Comparison of ENCODE assay signal across 14 mouse cellular contexts in genomic region chr11:77483510-77484255, GRCm38 (mm10). TPM values are rescaled to one million over a fixed set of nuclear protein-coding genes. Genes with fewer than 3 reads are reported as not detected.
DNase-seq lines count a peak whose midpoint lies in the region; ATAC-seq and TF ChIP-seq lines count a peak whose summit lies in the region.
"Had no signal": no experiment of that assay in that cellular context is flagged by ENCODE, and none has a peak within 500 bp of the region (broad histone marks: within the 10 kb centered on the region; RNA-seq: fewer than 3 reads in every experiment).

No protein-coding gene starts in this region.

- TF ChIP-seq CTCF in C2C12 (IDR thresholded peaks at IDR 0.05; ENCODE audit: control insufficient read depth, insufficient read depth, insufficient read length) = no peak
- TF ChIP-seq CTCF in cortical plate, adult 2 months (IDR thresholded peaks at IDR 0.05; ENCODE audit: extremely low read depth, insufficient read depth, low read length) = no peak
- no peak for TF ChIP-seq CTCF in thymus, adult 2 months (IDR thresholded peaks at IDR 0.05; ENCODE audit: borderline replicate concordance, control insufficient read depth, extremely low read depth, insufficient read depth, low read length, poor library complexity)

- 0 out of 2 replicates have a peak, but pooled peaks cover 7% of the 10 kb centered on the region for H3K36me3 ChIP-seq in forebrain, embryonic 14.5 days (ENCODE audit: control insufficient read depth, insufficient read depth, low read length)
- no peaks in the 10 kb centered on the region for H3K36me3 ChIP-seq in forebrain, embryonic 15.5 days
- no peaks in the 10 kb centered on the region for H3K36me3 ChIP-seq in C2C12 (ENCODE audit: control insufficient read depth, insufficient read depth)
- no peaks in the 10 kb centered on the region for H3K36me3 ChIP-seq in thymus, adult 2 months (ENCODE audit: control insufficient read depth, insufficient read depth, low read length)

- no peak overlapping the region for H3K27ac ChIP-seq in forebrain, embryonic 14.5 days (ENCODE audit: low read depth, low read length)
- no peak overlapping the region for H3K27ac ChIP-seq in forebrain, embryonic 15.5 days (replicated peaks)
- H3K27ac ChIP-seq in cortical plate, adult 2 months (ENCODE audit: insufficient read depth, low read length) = 0 out of 2 replicates have a peak overlapping the region, but pooled peaks have one; percentile 8
- peak overlapping the region; percentile 79 for H3K27ac ChIP-seq in thymus, adult 2 months (ENCODE audit: control insufficient read depth, insufficient read depth, low read length)
- H3K27ac ChIP-seq: limb, embryonic 10.5 days; stomach, postnatal 0 days had no signal

- no peak for DNase-seq in forebrain, embryonic 14.5 days (ENCODE audit: low spot score)
- DNase-seq in thymus, adult 2 months = peak; percentile 75
- DNase-seq in liver (no peak), adipocyte (ENCODE audit: low spot score) (no peak)
- no peak for DNase-seq in ovary, adult 18-20 months (ENCODE audit: low spot score)
- DNase-seq: heart, postnatal 4 days; kidney, adult 8-10 months; liver, postnatal 0 days; right cerebral cortex, postnatal 25 days had no signal

- peaks cover 98% of the 10 kb centered on the region for H3K79me2 ChIP-seq in C2C12 (ENCODE audit: control insufficient read depth, insufficient read depth)

- no peak overlapping the region for H3K4me2 ChIP-seq in forebrain, embryonic 14.5 days (ENCODE audit: low read length)
- H3K4me2 ChIP-seq in forebrain, embryonic 15.5 days (replicated peaks) = no peak overlapping the region

- no peak overlapping the region for H3K4me3 ChIP-seq in forebrain, embryonic 14.5 days (ENCODE audit: low read depth, low read length)
- no peak overlapping the region for H3K4me3 ChIP-seq in forebrain, embryonic 15.5 days
- H3K4me3 ChIP-seq in C2C12 (ENCODE audit: insufficient read depth, poor library complexity, severe bottlenecking) = no peak overlapping the region
- H3K4me3 ChIP-seq in cortical plate, adult 2 months (ENCODE audit: insufficient read depth, low read length) = no peak overlapping the region
- no peak overlapping the region for H3K4me3 ChIP-seq in thymus, adult 2 months (ENCODE audit: control insufficient read depth, insufficient read depth, low read length)
- H3K4me3 ChIP-seq: limb, embryonic 10.5 days had no signal

- no peak for TF ChIP-seq POLR2A in cortical plate, adult 2 months (IDR thresholded peaks at IDR 0.05; ENCODE audit: extremely low read depth, insufficient read depth, low read length)
- no peak for TF ChIP-seq POLR2A in thymus, adult 2 months (IDR thresholded peaks at IDR 0.05; ENCODE audit: control insufficient read depth, extremely low read depth, insufficient read depth, low read length, poor library complexity)

- 0 out of 2 replicates have a peak overlapping the region, but pooled peaks have one; percentile 8 for H3K9ac ChIP-seq in forebrain, embryonic 14.5 days (ENCODE audit: low read length)
- no peak overlapping the region for H3K9ac ChIP-seq in forebrain, embryonic 15.5 days (replicated peaks)
- H3K9ac ChIP-seq: liver, postnatal 0 days had no signal

- ATAC-seq in forebrain, embryonic 14.5 days = no peak
- ATAC-seq in forebrain, embryonic 15.5 days (replicated peaks) = no peak
- ATAC-seq: liver, postnatal 0 days had no signal

- peaks cover 42% of the 10 kb centered on the region for H3K4me1 ChIP-seq in forebrain, embryonic 14.5 days (ENCODE audit: control insufficient read depth, insufficient read depth, low read length)
- peaks cover 70% of the 10 kb centered on the region for H3K4me1 ChIP-seq in forebrain, embryonic 15.5 days
- peaks cover 23% of the 10 kb centered on the region for H3K4me1 ChIP-seq in cortical plate, adult 2 months (ENCODE audit: control insufficient read depth, insufficient read depth, low read length)
- H3K4me1 ChIP-seq in thymus, adult 2 months (replicated peaks; ENCODE audit: control insufficient read depth, insufficient read depth, low read length) = peaks cover 27% of the 10 kb centered on the region

- no peaks in the 10 kb centered on the region for H3K27me3 ChIP-seq in forebrain, embryonic 14.5 days (replicated peaks; ENCODE audit: control insufficient read depth, insufficient read depth, low read length)
- H3K27me3 ChIP-seq in forebrain, embryonic 15.5 days = no peaks in the 10 kb centered on the region
- no peaks in the 10 kb centered on the region for H3K27me3 ChIP-seq in C2C12 (ENCODE audit: control insufficient read depth, insufficient read depth, insufficient read length)
- no peaks in the 10 kb centered on the region for H3K27me3 ChIP-seq in thymus, adult 2 months (ENCODE audit: control insufficient read depth, insufficient read depth, low read length)

- H3K79me3 ChIP-seq in C2C12 (ENCODE audit: low read depth) = peaks cover 82% of the 10 kb centered on the region

- H3K9me3 ChIP-seq in forebrain, embryonic 14.5 days (replicated peaks; ENCODE audit: control insufficient read depth, low read length) = no peaks in the 10 kb centered on the region
- no peaks in the 10 kb centered on the region for H3K9me3 ChIP-seq in forebrain, embryonic 15.5 days
- H3K9me3 ChIP-seq: limb, embryonic 10.5 days had no signal

- WGBS in forebrain, embryonic 14.5 days = 87% methylated on average over 11 of the region's 11 CpGs
- 84% methylated on average over 11 of the region's 11 CpGs for WGBS in forebrain, embryonic 15.5 days
- WGBS in thymus, adult 2 months = 30% methylated on average over 11 of the region's 11 CpGs

- no peak overlapping the region for H3ac ChIP-seq in C2C12 (ENCODE audit: control insufficient read depth, insufficient read length, low read depth)

TF ChIP-seq in C2C12, 6 proteins besides CTCF, POLR2A, EP300 and RAD21:
- TF ChIP-seq MYOG (IDR thresholded peaks at IDR 0.05; ENCODE audit: control insufficient read depth, extremely low read depth, insufficient read length) = no peak
- peak; percentile 82 for TF ChIP-seq MAX (IDR thresholded peaks at IDR 0.05)
TF ChIP-seq in C2C12: peak in this region for 1.

RNA-seq across cellular contexts. Expression of gene Ankrd13b, which starts 5.8 kb away (rescaled TPM):
- polyA plus RNA-seq in forebrain, embryonic 14.5 days (2014; fragmentation: Nextera tagmentation; extraction: Ambion mirVana) = 25.3 and 32.7 TPM in 2 replicates
- 37.3 and 41.8 TPM in 2 replicates for polyA plus RNA-seq in forebrain, embryonic 15.5 days (2015; fragmentation: Nextera tagmentation; extraction: Ambion mirVana)
- polyA plus RNA-seq in C2C12 (2012; fragmentation: generic; extraction: Trizol) = 64.3 TPM
- 150 and 151 TPM in 2 replicates for polyA plus RNA-seq in cortical plate, adult 2 months (2012; rRNA removed)
- 47.4 and 52.7 TPM in 2 replicates for polyA plus RNA-seq in thymus, adult 2 months (2012; rRNA removed)

RNA-seq across cellular contexts. Expression of gene Git1, which starts 9.7 kb away (rescaled TPM):
- 16.3 and 18.7 TPM in 2 replicates for polyA plus RNA-seq in forebrain, embryonic 14.5 days (2014; fragmentation: Nextera tagmentation; extraction: Ambion mirVana)
- polyA plus RNA-seq in forebrain, embryonic 15.5 days (2015; fragmentation: Nextera tagmentation; extraction: Ambion mirVana) = 14.4 and 15.9 TPM in 2 replicates
- 56.7 TPM for polyA plus RNA-seq in C2C12 (2012; fragmentation: generic; extraction: Trizol)
- polyA plus RNA-seq in cortical plate, adult 2 months (2012; rRNA removed) = 204 and 230 TPM in 2 replicates
- polyA plus RNA-seq in thymus, adult 2 months (2012; rRNA removed) = 99.0 and 100 TPM in 2 replicates

RNA-seq across cellular contexts. Expression of gene Coro6, which starts 21.5 kb away (rescaled TPM):
- 0.06 TPM in 1 of 2 replicates, not detected in the other for polyA plus RNA-seq in forebrain, embryonic 14.5 days (2014; fragmentation: Nextera tagmentation; extraction: Ambion mirVana)
- polyA plus RNA-seq in forebrain, embryonic 15.5 days (2015; fragmentation: Nextera tagmentation; extraction: Ambion mirVana) = 0.08 and 0.09 TPM in 2 replicates
- polyA plus RNA-seq in C2C12 (2012; fragmentation: generic; extraction: Trizol) = 12.8 TPM
- polyA plus RNA-seq in cortical plate, adult 2 months (2012; rRNA removed) = 154 and 169 TPM in 2 replicates
- polyA plus RNA-seq in thymus, adult 2 months (2012; rRNA removed) = 3.1 and 23.9 TPM in 2 replicates

RNA-seq across cellular contexts. Expression of gene Abhd15, which starts 31.2 kb away (rescaled TPM):
- 1.2 and 1.8 TPM in 2 replicates for polyA plus RNA-seq in forebrain, embryonic 14.5 days (2014; fragmentation: Nextera tagmentation; extraction: Ambion mirVana)
- polyA plus RNA-seq in forebrain, embryonic 15.5 days (2015; fragmentation: Nextera tagmentation; extraction: Ambion mirVana) = 1.9 and 2.4 TPM in 2 replicates
- 1.5 TPM for polyA plus RNA-seq in C2C12 (2012; fragmentation: generic; extraction: Trizol)
- 0.64 and 0.77 TPM in 2 replicates for polyA plus RNA-seq in cortical plate, adult 2 months (2012; rRNA removed)
- 14.2 and 18.9 TPM in 2 replicates for polyA plus RNA-seq in thymus, adult 2 months (2012; rRNA removed)

RNA-seq across cellular contexts. Expression of gene Trp53i13, which starts 32.1 kb away (rescaled TPM):
- 16.3 and 16.6 TPM in 2 replicates for polyA plus RNA-seq in forebrain, embryonic 14.5 days (2014; fragmentation: Nextera tagmentation; extraction: Ambion mirVana)
- polyA plus RNA-seq in forebrain, embryonic 15.5 days (2015; fragmentation: Nextera tagmentation; extraction: Ambion mirVana) = 15.0 and 19.5 TPM in 2 replicates
- polyA plus RNA-seq in C2C12 (2012; fragmentation: generic; extraction: Trizol) = 18.2 TPM
- 6.8 and 7.2 TPM in 2 replicates for polyA plus RNA-seq in cortical plate, adult 2 months (2012; rRNA removed)
- polyA plus RNA-seq in thymus, adult 2 months (2012; rRNA removed) = 72.7 and 74.2 TPM in 2 replicates

Comparison
In these comparisons a context has a peak if more than half of its experiments do, and no peak if none do; other contexts are left out.
1. H3K27ac ChIP-seq: peak in cortical plate, adult 2 months (single experiment) and thymus, adult 2 months (single experiment); none in forebrain, embryonic 14.5 days (single experiment) and forebrain, embryonic 15.5 days (single experiment).